Mouse (Mus musculus) MN1 (cell line): Measurements from ENCODE around the gene Pum2.
"Not testable (repeated sequence)": the region's sequence is repeated elsewhere in the genome, so short reads cannot be mapped to it uniquely, and the experiment has no call there.

Source experiments
- DNase-seq: peaks from one replicate; pipeline ENCODE4 v3.0.0-alpha.2; 2016; ENCODE audit warnings: low spot score

Pum2 gene

GRCm38 (mm10) chr12:8669421-8669820, 4.5 kb upstream of the Pum2 start:
- no peak for DNase-seq

- DNase-seq, result no peak
Observed at GRCm38 (mm10) chr12:8669846-8670245, 4.1 kb upstream of the Pum2 start.

GRCm38 (mm10) chr12:8673121-8673973, 587 bp upstream of the Pum2 start:
- DNase-seq, result peak; percentile 69

- no peak for DNase-seq
Observed at GRCm38 (mm10) chr12:8674377-8674864, 487 bp downstream of the Pum2 start.

GRCm38 (mm10) chr12:8674891-8675341, 982 bp downstream of the Pum2 start:
- peak; percentile 41 for DNase-seq

GRCm38 (mm10) chr12:8675361-8675760, 1.4 kb downstream of the Pum2 start:
- peak; percentile 23 for DNase-seq

GRCm38 (mm10) chr12:8676341-8676740, 2.4 kb downstream of the Pum2 start:
- no peak for DNase-seq

- DNase-seq, result no peak
Observed at GRCm38 (mm10) chr12:8677926-8678325, 4.0 kb downstream of the Pum2 start.

GRCm38 (mm10) chr12:8684200-8684599, 10.3 kb downstream of the Pum2 start:
- no peak for DNase-seq

GRCm38 (mm10) chr12:8685036-8685435, 11.1 kb downstream of the Pum2 start:
- no peak for DNase-seq

- not testable (repeated sequence) for DNase-seq
Observed at GRCm38 (mm10) chr12:8689882-8690281, 15.9 kb downstream of the Pum2 start.

GRCm38 (mm10) chr12:8698895-8699294, 25.0 kb downstream of the Pum2 start:
- peak; percentile 52 for DNase-seq

GRCm38 (mm10) chr12:8703988-8704387, 30.1 kb downstream of the Pum2 start:
- peak; percentile 9 for DNase-seq

- no peak for DNase-seq
Observed at GRCm38 (mm10) chr12:8708876-8709275, 34.9 kb downstream of the Pum2 start.

GRCm38 (mm10) chr12:8712665-8713064, 38.7 kb downstream of the Pum2 start:
- DNase-seq, result no peak

- no peak for DNase-seq
Observed at GRCm38 (mm10) chr12:8716093-8716492, 42.2 kb downstream of the Pum2 start.

- DNase-seq, result no peak
Observed at GRCm38 (mm10) chr12:8726890-8727289, 53.0 kb downstream of the Pum2 start.

GRCm38 (mm10) chr12:8728739-8729138, 54.8 kb downstream of the Pum2 start:
- peak; percentile 73 for DNase-seq

GRCm38 (mm10) chr12:8753654-8754053, 79.7 kb downstream of the Pum2 start:
- DNase-seq, result no peak

GRCm38 (mm10) chr12:8754116-8754515, 80.2 kb downstream of the Pum2 start:
- no peak for DNase-seq

GRCm38 (mm10) chr12:8758029-8758428, 84.1 kb downstream of the Pum2 start:
- DNase-seq, result no peak

- no peak for DNase-seq
Observed at GRCm38 (mm10) chr12:8759115-8759514, 85.2 kb downstream of the Pum2 start.

- no peak for DNase-seq
Observed at GRCm38 (mm10) chr12:8759779-8760178, 85.8 kb downstream of the Pum2 start.

- DNase-seq, result no peak
Observed at GRCm38 (mm10) chr12:8760561-8760960, 86.6 kb downstream of the Pum2 start.
